Mouse (Mus musculus) cerebellum, postnatal 36 days (tissue): ENCODE measurements around the gene Stx5a.
"Not testable (repeated sequence)": the region's sequence is repeated elsewhere in the genome, so short reads cannot be mapped to it uniquely, and the experiment has no call there.

ENCODE experiments used
- DNase-seq, 2 experiments: peaks; one replicate each; pipeline ENCODE4 v3.0.0; 2021 to 2022; ENCODE audit warnings: mixed read lengths in 2 of 2

Stx5a gene

GRCm38 (mm10) chr19:8716767-8717475, 24.3 kb upstream of the Stx5a start:
- no peak for DNase-seq

DNA sequence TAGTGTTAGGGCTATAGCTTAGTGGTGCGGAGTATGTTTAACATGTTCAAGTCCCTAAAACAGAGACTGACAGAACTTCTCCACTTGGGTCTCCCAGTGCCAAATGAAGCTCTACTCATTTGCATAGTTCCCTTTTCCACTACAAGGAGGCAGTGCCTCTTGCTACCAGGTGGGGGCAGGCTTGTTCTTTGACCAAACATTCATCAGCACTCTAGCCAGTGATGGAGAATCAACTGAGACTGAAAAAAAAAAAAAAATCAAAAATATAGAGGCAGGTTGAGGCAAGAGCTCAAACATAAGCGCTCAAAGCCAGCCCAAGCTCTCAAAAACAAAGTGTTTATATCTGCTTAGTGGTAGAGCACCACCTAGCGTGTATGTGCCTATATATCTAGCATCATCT, 22.9 kb upstream of the Stx5a start:
- DNase-seq = peak; percentile 45 to 47

- DNase-seq = not testable (repeated sequence)
Measured at GRCm38 (mm10) chr19:8719037-8719436, 22.2 kb upstream of the Stx5a start.

- DNase-seq = no peak
Measured at GRCm38 (mm10) chr19:8721378-8721777, 19.8 kb upstream of the Stx5a start.

GRCm38 (mm10) chr19:8722021-8722420, 19.2 kb upstream of the Stx5a start:
- no peak for DNase-seq

- DNase-seq = no peak
Measured at GRCm38 (mm10) chr19:8722559-8722906, 18.7 kb upstream of the Stx5a start.

DNA sequence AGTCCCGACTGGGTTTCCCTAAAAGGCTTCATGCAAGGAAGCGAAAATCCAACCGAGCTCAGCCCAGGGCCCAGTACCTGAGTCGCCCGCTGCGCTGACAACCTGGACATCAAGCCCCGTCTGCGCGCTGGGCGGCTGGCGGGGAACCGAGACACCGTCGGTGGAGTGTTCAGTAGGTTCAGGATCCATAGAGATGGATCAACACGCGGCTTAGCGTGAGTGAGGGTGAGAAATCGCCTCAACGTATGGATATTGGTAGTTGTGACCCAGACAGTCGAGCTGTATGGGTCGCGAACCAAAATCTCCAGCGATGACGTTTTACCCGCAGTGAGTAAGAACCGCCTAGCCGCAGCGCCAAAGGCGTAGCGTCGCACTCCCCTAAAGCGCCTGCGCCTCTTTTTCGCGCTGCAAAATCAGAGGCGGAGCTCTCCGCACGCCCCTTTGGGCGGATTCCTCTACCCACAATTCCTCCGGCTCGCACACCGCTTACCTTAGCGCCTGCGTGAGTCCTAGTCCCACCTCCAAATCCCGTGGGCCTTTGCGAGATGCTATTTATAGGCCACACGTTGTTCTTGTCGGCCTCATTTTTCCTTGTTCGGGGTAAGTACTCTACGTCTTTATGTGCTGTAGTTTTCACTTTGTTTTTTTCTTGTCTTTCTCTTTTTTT, 18.2 kb upstream of the Stx5a start, which contains the start of gene Slc3a2:
Gene Slc3a2, minus strand, starts transcription at position 463 of the 667 bp plus-strand sequence.
- DNase-seq = peak; percentile 95 to 96

DNA sequence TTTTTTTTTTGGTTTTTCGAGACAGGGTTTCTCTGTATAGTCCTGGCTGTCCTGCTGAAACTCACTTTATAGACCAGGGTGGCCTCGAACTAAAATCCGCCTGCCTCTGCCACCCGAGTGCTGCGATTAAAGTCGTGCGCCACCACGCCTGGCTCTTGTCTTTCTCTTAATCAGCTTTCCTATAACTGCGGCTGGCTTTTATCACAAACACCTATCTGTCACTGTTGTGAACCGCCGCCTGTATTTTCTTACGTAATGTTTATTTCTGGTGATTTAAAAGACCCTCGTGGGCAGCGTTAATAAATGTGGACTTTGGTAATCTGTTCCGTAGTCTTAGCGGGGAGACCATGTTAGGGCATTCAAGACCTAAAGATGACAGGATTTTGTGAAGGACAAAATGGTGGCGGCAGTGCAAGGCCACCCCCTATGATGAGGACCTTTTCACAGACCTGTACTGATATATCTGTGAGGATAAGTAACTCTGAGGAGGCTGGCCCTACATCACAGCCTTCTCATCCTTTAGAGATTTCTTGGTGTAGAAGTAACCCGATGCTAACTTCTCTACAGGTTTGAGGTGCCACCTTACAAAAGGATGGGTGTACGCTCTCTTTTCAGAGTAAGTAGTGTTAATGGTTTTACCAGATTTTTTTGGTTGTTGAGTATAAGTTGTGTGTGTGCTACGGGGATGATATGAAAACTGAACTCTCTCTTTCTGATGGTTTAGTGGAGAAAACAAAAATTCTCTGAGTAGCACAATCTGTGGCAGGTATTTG, 17.5 kb upstream of the Stx5a start:
- peak in 1 of 2 experiments; percentile 25 for DNase-seq

DNA sequence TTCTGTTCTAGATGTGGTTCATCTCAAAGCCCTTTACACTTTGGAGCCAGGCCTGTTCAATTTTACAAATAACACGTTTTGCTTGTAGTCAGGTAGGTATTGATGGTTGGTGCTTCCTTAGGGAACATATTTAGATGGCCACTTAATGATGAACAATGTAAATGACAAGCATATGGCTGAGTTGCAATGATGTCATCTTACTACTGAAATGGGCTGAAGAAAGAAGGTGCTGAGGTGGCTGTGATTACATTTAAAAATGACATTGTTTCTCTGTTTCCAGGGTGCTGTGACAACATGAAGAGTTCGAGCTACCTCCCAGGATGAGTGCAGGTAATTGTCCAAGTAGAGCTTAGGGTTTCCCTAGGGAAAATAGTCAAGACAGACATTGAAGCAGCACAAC, 16.8 kb upstream of the Stx5a start:
- DNase-seq = no peak

GRCm38 (mm10) chr19:8725081-8725613, 16.1 kb upstream of the Stx5a start:
- DNase-seq = no peak

- no peak for DNase-seq
Measured at GRCm38 (mm10) chr19:8726609-8727390, 14.4 kb upstream of the Stx5a start.

DNA sequence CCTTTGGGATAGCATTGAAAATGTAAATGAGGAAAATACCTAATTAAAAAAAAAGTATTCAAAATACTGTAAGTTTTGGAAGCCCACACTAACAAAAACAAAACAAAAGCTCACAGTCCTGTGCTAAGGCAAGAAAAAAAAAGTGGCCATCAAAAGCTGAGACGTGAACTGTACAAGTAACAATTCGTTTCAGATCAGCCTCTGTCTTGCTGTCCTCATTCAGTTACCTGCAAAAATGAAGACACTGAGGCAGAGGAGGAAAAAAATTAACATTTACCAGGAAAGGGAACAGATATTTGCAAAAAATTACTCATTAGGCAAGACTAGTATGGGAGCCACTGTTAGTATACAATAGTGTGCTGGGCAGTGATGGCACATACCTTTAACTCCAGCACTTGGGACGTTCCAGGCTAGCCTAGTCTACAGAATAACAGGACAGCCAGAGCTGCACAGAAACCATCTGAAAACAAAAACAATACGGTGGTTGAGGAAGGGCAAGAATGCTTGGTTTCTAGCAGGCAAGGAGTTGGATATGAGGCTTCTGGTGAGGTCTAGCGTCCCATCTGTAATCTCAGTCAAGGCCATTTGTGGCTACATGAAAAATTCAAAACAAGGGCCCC, 13.6 kb upstream of the Stx5a start:
- no peak for DNase-seq

GRCm38 (mm10) chr19:8728335-8729099, 12.7 kb upstream of the Stx5a start:
- not testable (repeated sequence) for DNase-seq

DNA sequence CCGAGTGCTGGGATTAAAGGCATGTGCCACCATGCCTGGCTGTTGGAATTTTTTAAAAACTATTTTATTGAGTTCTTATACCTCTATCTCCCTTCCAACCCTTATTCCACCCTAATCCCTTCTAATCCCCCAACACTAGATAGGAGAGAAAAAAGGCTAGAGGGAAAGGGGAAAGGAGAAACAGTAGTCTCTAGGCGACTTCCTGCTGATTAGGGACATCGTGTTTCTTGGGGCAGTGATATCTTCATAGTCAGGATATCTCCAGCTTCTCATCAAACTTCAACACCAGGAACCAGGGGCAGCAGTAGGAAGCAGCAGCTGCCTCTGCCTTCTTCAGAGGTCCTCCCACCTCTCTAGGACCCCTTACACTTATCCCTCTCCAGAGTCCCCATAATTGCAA, 6.9 kb upstream of the Stx5a start:
- no peak for DNase-seq

DNA sequence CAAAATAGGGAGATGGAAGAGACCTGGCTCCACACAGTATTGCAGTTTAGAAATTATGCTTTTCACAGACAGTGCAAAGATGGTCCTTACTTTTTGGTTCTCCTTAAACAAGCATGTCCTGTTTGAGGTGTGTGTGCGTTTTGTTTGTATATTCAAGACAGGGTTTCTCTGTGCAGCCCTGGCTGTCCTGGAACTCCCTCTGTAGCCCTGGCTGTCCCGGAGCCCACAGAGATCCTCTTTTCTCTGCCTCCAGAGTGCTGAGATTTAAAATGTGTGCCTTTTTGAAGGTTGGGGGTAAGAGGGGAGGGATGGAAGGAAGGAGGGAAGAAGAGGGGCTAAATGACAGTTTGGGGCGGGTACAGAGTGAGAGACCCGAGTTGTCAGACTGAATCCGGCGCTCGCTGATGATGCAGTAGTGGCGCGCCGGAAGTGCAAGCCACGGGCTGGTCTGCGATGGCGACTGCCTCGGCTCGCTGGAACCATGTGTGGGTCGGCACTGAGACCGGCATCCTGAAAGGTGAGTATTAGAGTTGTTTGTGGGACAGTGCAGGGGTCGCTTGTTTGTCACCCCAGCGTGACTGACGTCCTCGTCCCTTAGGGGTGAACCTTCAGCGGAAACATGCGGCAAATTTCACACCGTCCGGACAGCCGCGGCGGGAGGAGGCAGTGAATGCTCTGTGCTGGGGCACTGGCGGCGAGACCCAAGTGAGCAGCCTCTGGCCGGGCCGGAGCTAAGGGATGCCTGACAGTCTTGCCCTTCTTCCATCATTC, 5.6 kb upstream of the Stx5a start, which contains the start of gene Wdr74:
Gene Wdr74, plus strand, starts transcription at position 439 of the 771 bp plus-strand sequence.
- peak; percentile 94 to 96 for DNase-seq

DNA sequence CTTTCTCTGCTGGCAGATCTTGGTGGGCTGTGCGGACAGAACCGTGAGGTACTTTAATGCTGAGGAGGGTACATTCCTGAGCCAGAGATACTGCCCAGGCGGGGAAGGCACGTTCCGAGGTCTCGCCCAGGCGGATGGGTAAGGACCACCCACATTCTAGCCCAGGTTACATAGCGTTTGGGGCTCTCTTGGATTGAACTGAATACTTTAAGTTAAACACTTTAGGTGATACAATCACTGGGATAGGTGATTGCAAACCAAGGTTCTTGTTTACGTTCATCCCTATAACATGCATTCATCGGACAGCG, 5.1 kb upstream of the Stx5a start:
- DNase-seq = no peak

DNA sequence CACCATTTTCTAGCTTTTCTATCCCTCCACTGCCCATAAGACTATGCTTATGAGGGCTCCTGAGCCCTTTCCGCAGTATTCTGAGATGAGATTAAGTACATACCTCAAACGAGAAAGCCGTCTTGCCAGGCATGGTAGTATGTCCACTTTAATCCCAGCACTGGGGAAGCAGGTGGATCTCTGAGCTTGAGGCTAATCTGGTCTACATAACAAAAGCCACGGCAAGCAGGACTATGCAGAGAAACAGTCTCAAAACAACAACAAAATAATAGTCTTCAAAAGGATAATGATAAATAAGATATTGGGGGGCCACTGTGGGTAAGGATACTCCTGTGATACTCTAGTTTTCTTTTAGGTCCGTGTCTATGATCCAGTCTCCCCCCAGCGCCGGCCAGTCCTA, 2.3 kb upstream of the Stx5a start:
- no peak for DNase-seq

DNA sequence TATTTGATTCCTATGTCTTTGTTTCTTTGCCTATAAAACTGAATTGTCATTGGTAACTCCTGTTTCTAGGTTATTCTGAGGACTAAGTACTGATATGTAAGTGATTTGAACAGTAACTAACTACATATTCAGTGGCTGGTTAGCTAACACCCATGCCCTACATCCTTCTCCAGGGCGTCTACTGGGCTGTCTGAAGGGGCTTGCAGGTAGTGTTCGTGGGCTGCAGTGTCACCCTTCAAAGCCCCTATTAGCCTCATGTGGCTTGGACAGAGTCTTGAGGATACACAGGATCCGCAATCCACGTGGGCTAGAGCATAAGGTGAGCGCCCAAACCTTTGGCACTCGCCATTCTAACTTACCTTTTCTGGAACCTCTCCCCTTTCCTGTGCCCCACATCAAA, 1.6 kb upstream of the Stx5a start:
- DNase-seq = no peak

GRCm38 (mm10) chr19:8740603-8741002, 610 bp upstream of the Stx5a start, which contains the start of gene 1700092M07Rik:
Gene 1700092M07Rik (plus strand): TSS chr19:8740718.
- DNase-seq = no peak

GRCm38 (mm10) chr19:8742176-8742575, 963 bp downstream of the Stx5a start:
- no peak for DNase-seq

DNA sequence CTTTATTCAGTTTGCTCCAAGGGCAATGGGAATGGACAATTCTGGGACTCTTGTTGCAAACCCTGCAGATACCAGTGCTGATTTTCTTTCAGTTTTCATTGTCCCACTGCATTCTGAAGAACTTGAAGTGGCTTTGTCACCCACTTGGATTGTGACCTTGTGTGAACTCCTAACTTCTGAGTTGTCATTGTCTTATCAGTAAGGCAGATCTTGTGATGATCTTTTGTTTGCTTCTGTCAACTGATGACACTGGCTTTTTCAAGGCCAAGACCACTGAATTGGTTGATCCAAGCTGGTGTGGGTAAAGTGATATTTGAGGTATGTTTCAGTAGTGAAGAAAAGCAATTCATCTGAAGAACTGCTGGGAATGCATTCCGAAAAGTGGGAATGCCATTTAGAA, 4.2 kb downstream of the Stx5a start:
- no peak for DNase-seq
